ENCODE assay signal across 8 mouse cellular contexts in genomic region chr11:96916885-96917396, GRCm38 (mm10). TPM values are rescaled to one million over a fixed set of nuclear protein-coding genes. Genes with fewer than 3 reads are reported as not detected.
DNase-seq lines count a peak whose midpoint lies in the region; ATAC-seq and TF ChIP-seq lines count a peak whose summit lies in the region.

No protein-coding gene starts in this region.

- WGBS in lung, adult 2 months = 21% methylated on average over 13 of the region's 13 CpGs
- 36% methylated on average over 13 of the region's 13 CpGs for WGBS in limb, embryonic 12.5 days
- WGBS in neural tube, embryonic 15.5 days = 34% methylated on average over 13 of the region's 13 CpGs

- H3K4me3 ChIP-seq in lung, adult 2 months (replicated peaks; ENCODE audit: extremely low read depth, low read depth, low read length) = peak overlapping the region; percentile 30
- H3K4me3 ChIP-seq in embryonic fibroblast, embryonic 13.5 days (ENCODE audit: insufficient read depth, low read length) = peak overlapping the region; percentile 20
- peak overlapping the region; percentile 83 for H3K4me3 ChIP-seq in limb, embryonic 12.5 days (replicated peaks)
- peak overlapping the region; percentile 83 for H3K4me3 ChIP-seq in neural tube, embryonic 15.5 days (replicated peaks)

- TF ChIP-seq CTCF in lung, adult 2 months (IDR thresholded peaks at IDR 0.05; ENCODE audit: insufficient read depth, low read length) = no peak
- TF ChIP-seq CTCF in embryonic fibroblast, embryonic 13.5 days (IDR thresholded peaks at IDR 0.05; ENCODE audit: borderline replicate concordance, insufficient read depth, low read length) = no peak

- no peak overlapping the region for H3K27ac ChIP-seq in embryonic fibroblast, embryonic 13.5 days (ENCODE audit: insufficient read depth, low read length)
- no peak overlapping the region for H3K27ac ChIP-seq in limb, embryonic 12.5 days
- no peak overlapping the region for H3K27ac ChIP-seq in neural tube, embryonic 15.5 days (replicated peaks)

- H3K4me1 ChIP-seq in lung, adult 2 months (ENCODE audit: control insufficient read depth, insufficient read depth, low read length) = peaks cover 5% of the 10 kb centered on the region; the same call in 1 of the 2 replicates
- H3K4me1 ChIP-seq in embryonic fibroblast, embryonic 13.5 days (ENCODE audit: control insufficient read depth, insufficient read depth, low read length) = peaks cover 9% of the 10 kb centered on the region
- H3K4me1 ChIP-seq in limb, embryonic 12.5 days (replicated peaks) = peaks cover 13% of the 10 kb centered on the region
- H3K4me1 ChIP-seq in neural tube, embryonic 15.5 days = peaks cover 19% of the 10 kb centered on the region

- ATAC-seq in limb, embryonic 12.5 days (ENCODE audit: insufficient number of reproducible peaks, insufficient read depth, low FRiP score, low TSS enrichment, low read depth) = no peak
- ATAC-seq in neural tube, embryonic 15.5 days (ENCODE audit: low FRiP score) = peak; percentile 5; the same call in 1 of the 2 replicates

- H3K9ac ChIP-seq in limb, embryonic 12.5 days (replicated peaks) = no peak overlapping the region
- H3K9ac ChIP-seq in neural tube, embryonic 15.5 days (replicated peaks) = no peak overlapping the region; the same call in 1 of the 2 replicates

- 0 out of 2 replicates have a peak, but pooled peaks cover 4% of the 10 kb centered on the region for H3K27me3 ChIP-seq in limb, embryonic 12.5 days
- H3K27me3 ChIP-seq in neural tube, embryonic 15.5 days (replicated peaks) = no peaks in the 10 kb centered on the region

- peak; percentile 52 for DNase-seq in lung, adult 2 months
- DNase-seq in lung, postnatal 10 days = no peak
- no peak for DNase-seq in left cerebral cortex, adult 11 months (ENCODE audit: low spot score)
- DNase-seq in cerebellum, adult 11-12 months = no peak
- DNase-seq in cerebellum, postnatal 4 days (ENCODE audit: low spot score in 2 of 2) = no peak

- H3K36me3 ChIP-seq in limb, embryonic 12.5 days = peaks cover 4% of the 10 kb centered on the region; the same call in 1 of the 2 replicates
- no peaks in the 10 kb centered on the region; the same call in 1 of the 2 replicates for H3K36me3 ChIP-seq in neural tube, embryonic 15.5 days

- no peak for TF ChIP-seq POLR2A in lung, adult 2 months (IDR thresholded peaks at IDR 0.05; ENCODE audit: borderline replicate concordance, extremely low read depth, low read depth, low read length)
- no peak for TF ChIP-seq POLR2A in embryonic fibroblast, embryonic 13.5 days (IDR thresholded peaks at IDR 0.05; ENCODE audit: low read depth, low read length)

- H3K4me2 ChIP-seq in limb, embryonic 12.5 days = peak overlapping the region; percentile 92
- peak overlapping the region; percentile 98 for H3K4me2 ChIP-seq in neural tube, embryonic 15.5 days

- no peaks in the 10 kb centered on the region for H3K9me3 ChIP-seq in limb, embryonic 12.5 days
- H3K9me3 ChIP-seq in neural tube, embryonic 15.5 days (replicated peaks) = no peaks in the 10 kb centered on the region

RNA-seq across cellular contexts. Expression of gene Cdk5rap3, which starts 0.6 kb away (rescaled TPM):
- polyA plus RNA-seq in lung, adult 2 months (2012; rRNA removed) = 25.4 and 30.1 TPM in 2 replicates
- polyA plus RNA-seq in embryonic fibroblast, embryonic 13.5 days (2011; ENCODE audit: insufficient read length, low read depth, missing spikeins) = 47.6 and 55.7 TPM in 2 replicates
- polyA plus RNA-seq in limb, embryonic 12.5 days (2016; fragmentation: Nextera tagmentation; extraction: Ambion mirVana) = 87.8 and 89.6 TPM in 2 replicates
- polyA plus RNA-seq in neural tube, embryonic 15.5 days (2015; fragmentation: Nextera tagmentation; extraction: Ambion mirVana) = 82.4 and 85.7 TPM in 2 replicates

RNA-seq across cellular contexts. Expression of gene Prr15l, which starts 11.0 kb away (rescaled TPM):
- 56.2 and 69.8 TPM in 2 replicates for polyA plus RNA-seq in lung, adult 2 months (2012; rRNA removed)
- polyA plus RNA-seq in embryonic fibroblast, embryonic 13.5 days (2011; ENCODE audit: insufficient read length, low read depth, missing spikeins) = not detected in 2 replicates
- 0.84 and 1.1 TPM in 2 replicates for polyA plus RNA-seq in limb, embryonic 12.5 days (2016; fragmentation: Nextera tagmentation; extraction: Ambion mirVana)
- 0.47 and 5.2 TPM in 2 replicates for polyA plus RNA-seq in neural tube, embryonic 15.5 days (2015; fragmentation: Nextera tagmentation; extraction: Ambion mirVana)

RNA-seq across cellular contexts. Expression of gene Pnpo, which starts 26.8 kb away (rescaled TPM):
- 20.7 and 24.0 TPM in 2 replicates for polyA plus RNA-seq in lung, adult 2 months (2012; rRNA removed)
- 6.8 and 8.3 TPM in 2 replicates for polyA plus RNA-seq in embryonic fibroblast, embryonic 13.5 days (2011; ENCODE audit: insufficient read length, low read depth, missing spikeins)
- 18.4 and 19.7 TPM in 2 replicates for polyA plus RNA-seq in limb, embryonic 12.5 days (2016; fragmentation: Nextera tagmentation; extraction: Ambion mirVana)
- polyA plus RNA-seq in neural tube, embryonic 15.5 days (2015; fragmentation: Nextera tagmentation; extraction: Ambion mirVana) = 30.8 and 35.8 TPM in 2 replicates

Comparison
In these comparisons a context has a peak if more than half of its experiments do, and no peak if none do; other contexts are left out.
1. H3K4me3 ChIP-seq: peak in every context shown above with its lines; median percentile 83 in limb, embryonic 12.5 days; 83 in neural tube, embryonic 15.5 days; 30 in lung, adult 2 months; 20 in embryonic fibroblast, embryonic 13.5 days.